Mouse (Mus musculus) hematopoietic stem cell, adult 5-6 weeks (primary cell): ENCODE measurements around the gene Lrp5. TPM values are rescaled to one million over a fixed set of nuclear protein-coding genes. Genes with fewer than 3 reads are reported as not detected.

Experiments
- ATAC-seq, 2 experiments: fragments of 125-278 bp in 1 of 2; replicated peaks in 1 of 2; 2 replicates each; pipeline ENCODE4 v1.8.0; 2016 to 2017; ENCODE audit warnings: inconsistent platforms in 2 of 2, mild to moderate bottlenecking in 2 of 2, moderate number of reproducible peaks in 2 of 2, low read depth in 1 of 2, moderate TSS enrichment in 1 of 2; ENCODE audit not compliant: low FRiP score in 2 of 2, poor library complexity in 2 of 2, severe bottlenecking in 2 of 2, insufficient read depth in 1 of 2, low TSS enrichment in 1 of 2
- total RNA-seq: library from RNA; stranded (forward); fragments of 172-1452, 232-1000 nt; gene quantifications from 2 replicates; pipeline ENCODE4 v1.2.3, GENCODE M21; 2017

Gene Lrp5
- 22.0 and 24.0 TPM in 2 replicates for total RNA-seq

- ATAC-seq = no peak
These were observed at the start of gene Lrp5 for GRCm38 (mm10) chr19:3686215-3686894. Gene Lrp5 (minus strand): TSS chr19:3686564.

- no peak for ATAC-seq
These were observed 49.6 kb upstream of the Lrp5 start for GRCm38 (mm10) chr19:3736001-3736400.

DNA sequence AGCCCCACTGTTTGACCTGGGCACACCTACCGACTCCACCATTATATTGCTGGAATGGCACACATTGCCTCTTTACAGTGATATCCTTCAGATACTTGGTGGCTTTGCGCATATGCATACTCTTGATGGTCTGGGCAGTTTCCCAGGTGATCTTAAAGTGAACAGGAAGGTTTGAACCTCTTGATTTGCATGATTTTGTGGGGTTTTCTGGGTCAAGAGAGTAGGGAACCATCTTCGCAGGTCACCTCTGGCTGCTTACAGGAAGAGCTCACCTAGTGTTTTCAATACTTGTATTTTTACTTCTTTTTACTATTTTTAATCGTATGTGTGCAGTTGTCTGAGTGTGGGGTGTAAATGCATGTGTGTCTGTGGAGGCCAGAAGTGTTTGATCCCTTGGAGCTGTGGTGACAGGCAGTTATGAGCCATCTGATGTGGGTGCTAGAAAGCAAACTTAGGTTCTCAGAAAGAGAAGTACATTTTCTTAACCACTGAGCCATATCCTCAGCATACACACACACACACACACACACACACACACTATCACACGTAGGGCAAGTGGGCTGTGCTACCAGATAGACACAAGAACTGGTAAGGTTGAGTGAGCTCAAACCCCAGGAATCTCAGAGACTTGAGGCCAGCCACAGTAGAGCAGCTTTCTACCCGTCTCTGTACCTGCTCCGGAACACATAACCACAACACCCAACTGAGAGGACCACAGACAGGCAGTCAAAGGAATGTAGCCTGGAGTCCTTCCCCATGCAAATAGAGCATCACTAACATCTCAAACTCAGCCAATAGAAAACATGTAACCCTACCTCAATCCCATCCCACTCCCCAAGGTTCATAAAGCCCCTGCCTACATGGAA lies 44.6 kb upstream of the Lrp5 start:
- peak; percentile 59 to 60 for ATAC-seq

- no peak for ATAC-seq
These were observed 42.5 kb upstream of the Lrp5 start for GRCm38 (mm10) chr19:3728901-3729300.

- ATAC-seq = peak in 1 of 2 experiments; percentile 29; a peak in 2 of 4 replicates
These were observed 38.4 kb upstream of the Lrp5 start for GRCm38 (mm10) chr19:3724779-3725178.

DNA sequence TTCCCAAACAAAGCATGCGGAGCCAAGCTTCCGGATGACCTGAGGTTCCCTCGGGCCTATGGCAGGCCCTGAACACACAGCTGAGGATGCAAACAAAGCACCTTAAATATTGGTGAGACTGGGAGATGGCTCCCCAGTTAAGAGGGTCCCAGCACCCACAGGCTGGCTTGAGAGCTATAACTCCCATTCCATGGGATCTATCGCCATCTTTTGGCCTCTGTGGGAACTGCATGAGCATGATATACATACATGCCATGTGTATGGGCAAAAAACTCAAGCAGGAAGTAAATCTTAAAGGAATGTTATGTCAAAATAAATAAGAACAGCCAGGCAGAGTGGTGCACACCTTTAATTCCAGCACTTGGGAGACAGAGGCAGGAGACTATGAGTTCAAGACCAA lies 37.5 kb upstream of the Lrp5 start:
- no peak for ATAC-seq

DNA sequence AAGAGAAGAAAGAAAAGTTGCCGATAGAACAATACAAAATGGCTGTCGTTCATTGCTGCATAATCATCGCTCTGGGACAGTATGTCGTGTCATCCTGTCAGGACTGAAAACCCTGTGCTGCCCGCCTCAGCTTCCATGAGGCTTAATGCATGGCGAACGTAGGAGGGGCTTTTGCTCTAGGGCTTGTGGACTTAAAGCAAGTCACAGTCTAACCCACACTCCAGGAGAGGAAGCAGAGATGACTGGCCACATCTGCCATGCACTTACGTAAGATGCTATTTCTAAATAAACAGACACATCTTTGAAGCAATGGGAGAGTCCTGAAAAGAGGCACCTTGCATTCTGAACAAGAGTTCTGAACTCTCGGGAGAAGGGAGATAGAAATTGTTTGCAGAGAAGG lies 36.8 kb upstream of the Lrp5 start:
- ATAC-seq = no peak; a peak in 1 of 4 replicates

DNA sequence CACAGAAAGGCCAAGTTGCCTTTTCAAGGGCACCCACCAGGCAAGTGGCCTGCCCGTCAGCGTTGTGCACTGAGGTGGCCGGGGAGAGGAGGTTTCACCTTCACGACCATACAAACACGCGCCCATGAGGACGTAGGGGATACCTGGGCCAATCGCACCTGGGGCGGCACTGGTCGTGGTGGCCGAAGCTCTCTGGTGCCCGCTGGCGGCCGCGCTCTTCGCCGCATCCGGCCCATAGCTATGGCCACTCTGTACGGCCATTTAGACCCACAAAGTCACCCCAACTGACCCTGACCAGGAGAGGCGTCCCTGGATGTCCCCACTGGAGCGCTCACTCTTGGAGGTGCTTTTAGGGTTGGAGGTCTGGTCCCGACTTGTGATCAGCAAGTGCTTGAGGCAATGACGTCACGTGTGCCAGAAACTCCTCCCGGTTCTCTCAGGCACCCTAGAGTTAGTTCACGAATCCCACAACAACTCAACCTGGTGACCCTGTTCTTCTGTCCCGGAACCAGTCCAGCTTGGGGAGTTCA lies 33.1 kb upstream of the Lrp5 start:
- ATAC-seq = peak; percentile 35 to 43; a peak in 3 of 4 replicates

DNA sequence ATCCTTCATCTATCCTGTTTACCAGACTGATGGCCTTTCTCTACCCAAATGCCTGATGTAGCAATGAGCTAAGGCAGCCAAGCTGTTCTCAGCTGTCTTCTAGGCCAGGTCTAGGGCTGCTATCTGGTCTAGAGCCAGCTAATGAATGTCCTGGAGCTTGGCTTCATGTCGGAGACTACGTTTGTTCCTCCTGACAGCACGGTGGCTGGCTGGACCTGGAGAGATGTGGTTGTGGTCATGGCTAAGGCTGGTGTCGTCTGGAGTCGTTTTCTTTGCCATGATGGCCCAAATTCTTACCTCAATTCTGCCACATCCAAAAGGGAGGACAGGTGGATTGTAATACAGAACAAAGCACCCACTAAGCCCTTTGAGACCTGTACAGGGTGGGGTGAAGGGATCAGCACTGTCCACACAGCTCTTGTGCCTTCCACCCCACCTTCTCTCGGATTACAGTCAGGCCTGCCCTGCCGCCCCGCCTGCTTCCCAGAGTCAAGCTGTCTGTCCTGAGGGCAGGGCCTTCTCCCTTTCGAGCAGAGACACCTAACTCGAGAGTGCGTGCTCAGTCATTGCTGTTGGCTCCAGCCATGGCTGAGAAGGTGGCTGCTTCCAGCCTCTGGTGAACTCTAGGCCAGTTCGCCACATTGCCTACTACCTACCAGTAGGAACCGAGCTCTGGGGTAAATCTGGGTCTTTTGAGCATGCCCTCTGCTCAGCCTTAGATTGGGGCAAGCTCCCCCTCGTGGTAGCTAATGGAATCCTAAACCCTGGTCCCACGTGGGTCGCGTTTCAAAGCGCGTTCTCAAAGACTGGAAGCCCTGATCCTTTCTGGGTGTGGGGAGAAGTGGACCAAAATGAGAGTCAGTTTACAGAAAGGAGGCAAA lies 32.4 kb upstream of the Lrp5 start:
- ATAC-seq = peak; percentile 75 to 84

- ATAC-seq = no peak
These were observed 28.0 kb upstream of the Lrp5 start for GRCm38 (mm10) chr19:3714381-3714780.

GRCm38 (mm10) chr19:3710436-3710835 lies 24.1 kb upstream of the Lrp5 start:
- ATAC-seq = no peak

- no peak for ATAC-seq
These were observed 22.8 kb upstream of the Lrp5 start for GRCm38 (mm10) chr19:3709013-3709787.

GRCm38 (mm10) chr19:3708078-3709012 lies 22.0 kb upstream of the Lrp5 start, which contains the start of gene 1810055G02Rik:
Gene 1810055G02Rik (plus strand): TSS chr19:3708293.
- ATAC-seq = peak; percentile 98

DNA sequence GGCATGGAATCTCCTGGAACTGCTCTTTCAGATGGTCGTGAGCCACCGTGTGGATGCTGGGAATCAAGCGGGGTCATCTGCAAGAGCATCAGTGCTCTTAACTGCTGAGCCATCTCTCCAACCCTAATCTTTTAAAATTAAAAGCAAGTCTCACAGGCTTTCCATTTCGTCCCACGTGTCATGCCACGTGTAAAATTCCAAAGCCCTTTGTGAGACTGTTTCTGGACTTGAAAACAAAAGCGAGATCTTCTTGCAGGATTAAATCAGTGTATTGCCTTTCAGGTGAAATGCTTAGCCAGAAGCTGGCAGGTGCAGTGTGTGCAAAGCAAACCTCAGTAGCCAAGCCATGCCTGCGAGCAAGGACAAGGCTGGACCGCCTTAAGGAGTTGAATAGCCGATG lies 21.2 kb upstream of the Lrp5 start:
- no peak for ATAC-seq

- no peak for ATAC-seq
These were observed 19.9 kb upstream of the Lrp5 start for GRCm38 (mm10) chr19:3706258-3706657.

GRCm38 (mm10) chr19:3702460-3702859 lies 16.1 kb upstream of the Lrp5 start:
- ATAC-seq = no peak
